Mouse (Mus musculus) embryonic fibroblast, embryonic 13.5 days (primary cell): Measurements from ENCODE around the gene Ppp1r14d.

Source experiments
- CTCF ChIP-seq: IDR thresholded peaks from 2 replicates; pipeline ENCODE4 v1.5.1; 2011; ENCODE audit warnings: mild to moderate bottlenecking, control low read depth, low read length, moderate library complexity, borderline replicate concordance; ENCODE audit not compliant: insufficient read depth
- POLR2A ChIP-seq: IDR thresholded peaks from 2 replicates; pipeline ENCODE4 v1.6.1; 2011; ENCODE audit warnings: low read depth, mild to moderate bottlenecking, control low read depth, low read length, moderate library complexity

DNA sequence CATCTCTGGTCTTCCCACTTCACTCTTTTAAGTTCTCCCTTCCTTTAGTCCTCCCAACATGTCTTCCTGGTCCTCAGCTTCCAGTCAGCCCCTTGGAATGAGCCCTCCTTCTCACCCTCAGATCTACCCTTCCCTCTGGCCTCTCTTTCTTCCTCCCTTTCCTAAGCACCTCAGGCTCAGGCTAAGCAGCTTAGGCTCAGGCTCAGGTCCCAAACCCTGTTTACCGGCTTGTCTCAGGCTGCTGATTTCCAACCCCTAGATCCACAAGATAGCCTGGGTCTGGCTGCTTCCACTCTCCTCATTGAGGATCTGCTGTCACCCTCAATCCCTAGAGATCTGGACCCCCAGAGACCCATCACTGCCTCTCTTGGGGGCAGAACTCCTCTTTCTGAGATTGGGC, 31.7 kb downstream of the Ppp1r14d start:
- TF ChIP-seq CTCF, result no peak
- no peak for TF ChIP-seq POLR2A
